Comparison of ENCODE assay signal across 8 mouse cellular contexts in genomic region chr9:122950643-122951475, GRCm38 (mm10). TPM values are rescaled to one million over a fixed set of nuclear protein-coding genes. Genes with fewer than 3 reads are reported as not detected.
DNase-seq lines count a peak whose midpoint lies in the region; ATAC-seq and TF ChIP-seq lines count a peak whose summit lies in the region.

Gene 1110059G10Rik (minus strand): TSS chr9:122951000.
Gene Kif15 (plus strand): TSS chr9:122951046.

- WGBS in forebrain, embryonic 11.5 days = under 1% methylated on average over 64 of the region's 64 CpGs
- WGBS in heart, embryonic 16.5 days = under 1% methylated on average over 64 of the region's 64 CpGs
- under 1% methylated on average over 64 of the region's 64 CpGs for whole genome bisulfite sequencing in liver, embryonic 16.5 days (ENCODE audit: insufficient replicate concordance)
- under 1% methylated on average over 64 of the region's 64 CpGs for WGBS in neural tube, embryonic 13.5 days

- in situ Hi-C loops in CH12.LX (cut with MboI; ENCODE audit: low pct_ligation_motif_present, low pct_unique_long_range_greater_than_20kb, low sequenced_read_pairs) = loop anchor here (25.0 kb wide), 1 partner anchor 214 kb away; the partner anchor contains the start of gene Topaz1

- H3K27ac ChIP-seq in CH12.LX (ENCODE audit: insufficient read depth, low read depth) = peak within 1 kb of the TSS; percentile 13; the same call in 1 of the 2 replicates
- H3K27ac ChIP-seq in forebrain, embryonic 11.5 days (ENCODE audit: low read depth, low read length) = peak within 1 kb of the TSS; percentile 66; the same call in 1 of the 2 replicates
- peak within 1 kb of the TSS; percentile 72 for H3K27ac ChIP-seq in heart, embryonic 16.5 days (ENCODE audit: low read length)
- H3K27ac ChIP-seq in liver, embryonic 16.5 days (ENCODE audit: low read length) = peak within 1 kb of the TSS; percentile 85
- H3K27ac ChIP-seq in neural tube, embryonic 13.5 days (replicated peaks) = peak within 1 kb of the TSS; percentile 78
- H3K27ac ChIP-seq in testis, adult 2 months (ENCODE audit: control insufficient read depth, insufficient read depth, low read depth, low read length) = peak within 1 kb of the TSS; percentile 88

- H3K9ac ChIP-seq in CH12.LX (ENCODE audit: insufficient read depth, low read depth) = peak within 1 kb of the TSS; percentile 70
- peak within 1 kb of the TSS; percentile 59 for H3K9ac ChIP-seq in forebrain, embryonic 11.5 days (ENCODE audit: low read length)
- peak within 1 kb of the TSS; percentile 92 for H3K9ac ChIP-seq in heart, embryonic 16.5 days (ENCODE audit: low read length)
- peak within 1 kb of the TSS; percentile 88 for H3K9ac ChIP-seq in liver, embryonic 16.5 days (ENCODE audit: low read depth, low read length)
- peak within 1 kb of the TSS; percentile 84 for H3K9ac ChIP-seq in neural tube, embryonic 13.5 days

- no peak for TF ChIP-seq RAD21 in CH12.LX (IDR thresholded peaks at IDR 0.05; ENCODE audit: low read depth, low read length)

- TF ChIP-seq CTCF in CH12.LX (conservative IDR thresholded peaks at IDR 0.05 in 1 of 2, IDR thresholded peaks at IDR 0.05 in 1 of 2; ENCODE audit: low read depth in 2 of 2, low read length in 2 of 2) = no peak
- TF ChIP-seq CTCF in testis, adult 2 months (IDR thresholded peaks at IDR 0.05; ENCODE audit: control insufficient read depth, insufficient read depth, insufficient replicate concordance, low read depth, low read length) = no peak

- DNase-seq in CH12.LX (ENCODE audit: extremely low read depth) = peak; percentile 91
- DNase-seq in c-Kit-positive CD71-positive TER-119-negative erythroid progenitor cells, embryonic 14.5 days (ENCODE audit: low read depth) = peak; percentile 90
- DNase-seq in forebrain, embryonic 11.5 days (ENCODE audit: low spot score) = peak; percentile 97
- DNase-seq in kidney, postnatal 36 days = peak; percentile 90 to 94

- ATAC-seq in forebrain, embryonic 11.5 days (replicated peaks; ENCODE audit: low FRiP score) = peak; percentile 98
- peak; percentile 96 for ATAC-seq in heart, embryonic 16.5 days (replicated peaks; ENCODE audit: extremely low read depth, insufficient read depth, low FRiP score)
- ATAC-seq in liver, embryonic 16.5 days (ENCODE audit: low read depth) = peak; percentile 94
- peak; percentile 97 for ATAC-seq in neural tube, embryonic 13.5 days (ENCODE audit: low read depth)

- peak within 1 kb of the TSS; percentile 62 to 90 (median 89) for H3K4me3 ChIP-seq in CH12.LX (replicated peaks in 1 of 3; ENCODE audit: low read depth in 2 of 3, low read length in 2 of 3, poor library complexity in 1 of 3)
- H3K4me3 ChIP-seq in forebrain, embryonic 11.5 days (ENCODE audit: low read depth, low read length) = peak within 1 kb of the TSS; percentile 92
- H3K4me3 ChIP-seq in heart, embryonic 16.5 days (ENCODE audit: low read length) = peak within 1 kb of the TSS; percentile 92
- H3K4me3 ChIP-seq in liver, embryonic 16.5 days (ENCODE audit: low read depth, low read length) = peak within 1 kb of the TSS; percentile 95
- H3K4me3 ChIP-seq in neural tube, embryonic 13.5 days = peak within 1 kb of the TSS; percentile 79
- H3K4me3 ChIP-seq in testis, adult 2 months (ENCODE audit: control insufficient read depth, low read depth, low read length) = peak within 1 kb of the TSS; percentile 93

- H3K27me3 ChIP-seq in CH12.LX (replicated peaks) = no peaks in the 10 kb centered on the region
- no peaks in the 10 kb centered on the region for H3K27me3 ChIP-seq in forebrain, embryonic 11.5 days (ENCODE audit: control insufficient read depth, insufficient read depth, low read length)
- H3K27me3 ChIP-seq in heart, embryonic 16.5 days (ENCODE audit: control insufficient read depth, insufficient read depth, low read length) = no peaks in the 10 kb centered on the region
- H3K27me3 ChIP-seq in liver, embryonic 16.5 days (ENCODE audit: control insufficient read depth, insufficient read depth, low read depth, low read length) = no peaks in the 10 kb centered on the region
- no peaks in the 10 kb centered on the region for H3K27me3 ChIP-seq in neural tube, embryonic 13.5 days
- no peaks in the 10 kb centered on the region for H3K27me3 ChIP-seq in testis, adult 2 months (ENCODE audit: control insufficient read depth, insufficient read depth, low read length)

- H3K9me3 ChIP-seq in CH12.LX (replicated peaks; ENCODE audit: low read length) = no peaks in the 10 kb centered on the region
- H3K9me3 ChIP-seq in forebrain, embryonic 11.5 days (ENCODE audit: control insufficient read depth, low read length) = no peaks in the 10 kb centered on the region
- no peaks in the 10 kb centered on the region for H3K9me3 ChIP-seq in heart, embryonic 16.5 days (replicated peaks; ENCODE audit: control insufficient read depth, low read length)
- H3K9me3 ChIP-seq in liver, embryonic 16.5 days (replicated peaks; ENCODE audit: control insufficient read depth, low read length) = no peaks in the 10 kb centered on the region
- no peaks in the 10 kb centered on the region for H3K9me3 ChIP-seq in neural tube, embryonic 13.5 days

- peaks cover 3 to 23% of the 10 kb centered on the region in 2 experiments; a peak in 3 of 4 replicates for H3K4me1 ChIP-seq in CH12.LX (ENCODE audit: control insufficient read depth in 1 of 2, insufficient read depth in 2 of 2)
- H3K4me1 ChIP-seq in forebrain, embryonic 11.5 days (replicated peaks; ENCODE audit: control insufficient read depth, insufficient read depth, low read length) = peaks cover 3% of the 10 kb centered on the region; the same call in 1 of the 2 replicates
- H3K4me1 ChIP-seq in heart, embryonic 16.5 days (ENCODE audit: control insufficient read depth, insufficient read depth, low read length) = peaks cover 9% of the 10 kb centered on the region
- H3K4me1 ChIP-seq in liver, embryonic 16.5 days (ENCODE audit: control insufficient read depth, low read depth, low read length) = peaks cover 6% of the 10 kb centered on the region
- H3K4me1 ChIP-seq in neural tube, embryonic 13.5 days (replicated peaks) = peaks cover 15% of the 10 kb centered on the region
- H3K4me1 ChIP-seq in testis, adult 2 months (ENCODE audit: control insufficient read depth, insufficient read depth, low read length) = no peaks in the 10 kb centered on the region

- H3K36me3 ChIP-seq in CH12.LX (replicated peaks in 1 of 2; ENCODE audit: control insufficient read depth in 1 of 2, insufficient read depth in 1 of 2, low read length in 1 of 2) = peaks cover 7 to 41% of the 10 kb centered on the region in 2 experiments
- H3K36me3 ChIP-seq in forebrain, embryonic 11.5 days (ENCODE audit: control insufficient read depth, insufficient read depth, low read length) = no peaks in the 10 kb centered on the region
- peaks cover 10% of the 10 kb centered on the region for H3K36me3 ChIP-seq in heart, embryonic 16.5 days (ENCODE audit: control insufficient read depth, insufficient read depth)
- peaks cover 4% of the 10 kb centered on the region; the same call in 1 of the 2 replicates for H3K36me3 ChIP-seq in liver, embryonic 16.5 days (ENCODE audit: control insufficient read depth, insufficient read depth)
- peaks cover 14% of the 10 kb centered on the region for H3K36me3 ChIP-seq in neural tube, embryonic 13.5 days
- no peaks in the 10 kb centered on the region; the same call in 1 of the 2 replicates for H3K36me3 ChIP-seq in testis, adult 2 months (ENCODE audit: control insufficient read depth, insufficient read depth, low read length)

- TF ChIP-seq EP300 in CH12.LX (IDR thresholded peaks at IDR 0.05; ENCODE audit: low read length) = no peak

- H3K79me2 ChIP-seq in CH12.LX (replicated peaks; ENCODE audit: control insufficient read depth, extremely low read depth, insufficient read depth, poor library complexity, severe bottlenecking) = peaks cover 49% of the 10 kb centered on the region

- dilution Hi-C loops in CH12.LX (cut with MboI; ENCODE audit: extremely low pct_ligation_motif_present, extremely low pct_unique_long_range_greater_than_20kb, low sequenced_read_pairs) = no loop called here

- peak; percentile 86 for TF ChIP-seq POLR2A in CH12.LX (IDR thresholded peaks at IDR 0.05; ENCODE audit: low read depth, low read length)
- TF ChIP-seq POLR2A in testis, adult 2 months (IDR thresholded peaks at IDR 0.05; ENCODE audit: control insufficient read depth, low read depth, low read length) = peak; percentile 73

- peak within 1 kb of the TSS; percentile 92 for H3K4me2 ChIP-seq in CH12.LX (ENCODE audit: insufficient read depth, low read depth, poor library complexity, severe bottlenecking)
- H3K4me2 ChIP-seq in forebrain, embryonic 11.5 days (ENCODE audit: low read depth, low read length, severe bottlenecking) = peak within 1 kb of the TSS; percentile 65
- H3K4me2 ChIP-seq in heart, embryonic 16.5 days (ENCODE audit: low read depth, low read length) = peak within 1 kb of the TSS; percentile 97
- H3K4me2 ChIP-seq in liver, embryonic 16.5 days (ENCODE audit: low read depth, low read length) = peak within 1 kb of the TSS; percentile 60
- peak within 1 kb of the TSS; percentile 88 for H3K4me2 ChIP-seq in neural tube, embryonic 13.5 days

TF ChIP-seq in CH12.LX, 34 proteins besides CTCF, POLR2A, EP300 and RAD21 (continues in another document):
- no peak for TF ChIP-seq JUN (IDR thresholded peaks at IDR 0.05; ENCODE audit: insufficient read depth, low read depth, low read length)
- TF ChIP-seq ZC3H11A (IDR thresholded peaks at IDR 0.05; ENCODE audit: low read depth, low read length) = no peak
- TF ChIP-seq USF1 (IDR thresholded peaks at IDR 0.05; ENCODE audit: low read depth, low read length) = no peak
- TF ChIP-seq TCF12 (IDR thresholded peaks at IDR 0.05; ENCODE audit: low read depth, low read length) = peak; percentile 61; the same call in 1 of the 2 replicates

RNA-seq across cellular contexts. Expression of gene 1110059G10Rik, which starts in this region (rescaled TPM):
- total RNA-seq in CH12.LX (2012; rRNA removed) (5.6 TPM in 2 replicates), CH12.LX (2014; rRNA removed) (25.7 and 32.3 TPM in 2 replicates)
- 24.5 and 25.2 TPM in 2 replicates for polyA plus RNA-seq in CH12.LX (2012; ENCODE audit: insufficient read length, low read depth)
- polyA plus RNA-seq in forebrain, embryonic 11.5 days (2014; fragmentation: Nextera tagmentation; extraction: Ambion mirVana) = 28.9 and 31.9 TPM in 2 replicates
- polyA plus RNA-seq in heart, embryonic 16.5 days (2015; fragmentation: Nextera tagmentation; extraction: Ambion mirVana) = 18.4 and 21.5 TPM in 2 replicates
- polyA plus RNA-seq in liver, embryonic 16.5 days (2015; fragmentation: Nextera tagmentation; extraction: Ambion mirVana) = 12.0 and 14.0 TPM in 2 replicates
- 32.1 and 33.9 TPM in 2 replicates for polyA plus RNA-seq in neural tube, embryonic 13.5 days (2015; fragmentation: Nextera tagmentation; extraction: Ambion mirVana)
- 1.4 and 1.9 TPM in 2 replicates for polyA plus RNA-seq in testis, adult 2 months (2012; rRNA removed)

RNA-seq across cellular contexts. Expression of gene Kif15, which starts in this region (rescaled TPM):
- total RNA-seq in CH12.LX (2012; rRNA removed) (51.5 and 51.7 TPM in 2 replicates), CH12.LX (2014; rRNA removed) (85.4 and 101 TPM in 2 replicates)
- 63.5 and 66.6 TPM in 2 replicates for polyA plus RNA-seq in CH12.LX (2012; ENCODE audit: insufficient read length, low read depth)
- polyA plus RNA-seq in forebrain, embryonic 11.5 days (2014; fragmentation: Nextera tagmentation; extraction: Ambion mirVana) = 93.9 and 109 TPM in 2 replicates
- polyA plus RNA-seq in heart, embryonic 16.5 days (2015; fragmentation: Nextera tagmentation; extraction: Ambion mirVana) = 23.8 and 26.6 TPM in 2 replicates
- 26.9 and 30.4 TPM in 2 replicates for polyA plus RNA-seq in liver, embryonic 16.5 days (2015; fragmentation: Nextera tagmentation; extraction: Ambion mirVana)
- polyA plus RNA-seq in neural tube, embryonic 13.5 days (2015; fragmentation: Nextera tagmentation; extraction: Ambion mirVana) = 11.4 and 15.9 TPM in 2 replicates
- 12.9 and 13.7 TPM in 2 replicates for polyA plus RNA-seq in testis, adult 2 months (2012; rRNA removed)

Comparison
In these comparisons a context has a peak if more than half of its experiments do, and no peak if none do; other contexts are left out.
1. Peak in every context shown above with its lines: DNase-seq, ATAC-seq, H3K4me3 ChIP-seq and H3K27ac ChIP-seq.
2. H3K27ac ChIP-seq: peak in every context shown above with its lines; median percentile 88 in testis, adult 2 months; 85 in liver, embryonic 16.5 days; 78 in neural tube, embryonic 13.5 days; 72 in heart, embryonic 16.5 days; 66 in forebrain, embryonic 11.5 days; 13 in CH12.LX.